In genomic region chr11:6926036-6926435, GRCm38 (mm10) we compare ENCODE assay signal across 26 mouse cellular contexts.
DNase-seq lines count a peak whose midpoint lies in the region; ATAC-seq and TF ChIP-seq lines count a peak whose summit lies in the region.
"Had no signal": no experiment of that assay in that cellular context is flagged by ENCODE, and none has a peak within 500 bp of the region (broad histone marks: within the 10 kb centered on the region; RNA-seq: fewer than 3 reads in every experiment).

No protein-coding gene starts in this region.

- H3K9ac ChIP-seq in midbrain, embryonic 13.5 days (replicated peaks) = no peak overlapping the region
- H3K9ac ChIP-seq in midbrain, embryonic 11.5 days (ENCODE audit: low read length) = no peak overlapping the region
- H3K9ac ChIP-seq in hindbrain, embryonic 16.5 days (ENCODE audit: low read depth, low read length) = no peak overlapping the region
- no peak overlapping the region for H3K9ac ChIP-seq in midbrain, postnatal 0 days (replicated peaks; ENCODE audit: low read length, poor library complexity, severe bottlenecking)
- H3K9ac ChIP-seq in forebrain, embryonic 13.5 days = no peak overlapping the region
- H3K9ac ChIP-seq in liver, embryonic 12.5 days = no peak overlapping the region
- H3K9ac ChIP-seq: heart, embryonic 13.5 days; limb, embryonic 15.5 days; liver, embryonic 15.5 days had no signal

- no peak overlapping the region for H3K4me3 ChIP-seq in midbrain, embryonic 13.5 days (replicated peaks)
- H3K4me3 ChIP-seq in midbrain, embryonic 11.5 days (ENCODE audit: low read depth, low read length) = no peak overlapping the region
- H3K4me3 ChIP-seq in hindbrain, embryonic 16.5 days (ENCODE audit: low read length) = no peak overlapping the region
- H3K4me3 ChIP-seq in midbrain, postnatal 0 days (ENCODE audit: low read depth, low read length) = no peak overlapping the region
- no peak overlapping the region for H3K4me3 ChIP-seq in forebrain, embryonic 13.5 days
- no peak overlapping the region for H3K4me3 ChIP-seq in liver, embryonic 12.5 days
- H3K4me3 ChIP-seq: heart, adult 2 months; heart, embryonic 13.5 days; left cerebral cortex, adult 2 months; limb, embryonic 15.5 days; liver, embryonic 15.5 days had no signal

- no peaks in the 10 kb centered on the region for H3K36me3 ChIP-seq in midbrain, embryonic 13.5 days
- no peaks in the 10 kb centered on the region for H3K36me3 ChIP-seq in midbrain, embryonic 11.5 days (ENCODE audit: control insufficient read depth, insufficient read depth, low read length)
- H3K36me3 ChIP-seq in hindbrain, embryonic 16.5 days (ENCODE audit: control insufficient read depth, insufficient read depth, low read length) = no peaks in the 10 kb centered on the region
- H3K36me3 ChIP-seq in midbrain, postnatal 0 days (ENCODE audit: insufficient read depth, low read length) = no peaks in the 10 kb centered on the region
- H3K36me3 ChIP-seq in forebrain, embryonic 13.5 days (ENCODE audit: poor library complexity, severe bottlenecking) = no peaks in the 10 kb centered on the region
- H3K36me3 ChIP-seq in liver, embryonic 12.5 days = no peaks in the 10 kb centered on the region
- H3K36me3 ChIP-seq: heart, embryonic 13.5 days; limb, embryonic 15.5 days; liver, embryonic 15.5 days had no signal

- H3K27me3 ChIP-seq in midbrain, embryonic 13.5 days = no peaks in the 10 kb centered on the region
- H3K27me3 ChIP-seq in midbrain, embryonic 11.5 days (ENCODE audit: control insufficient read depth, insufficient read depth, low read length) = no peaks in the 10 kb centered on the region
- H3K27me3 ChIP-seq in hindbrain, embryonic 16.5 days (replicated peaks; ENCODE audit: control insufficient read depth, insufficient read depth, low read length) = no peaks in the 10 kb centered on the region
- H3K27me3 ChIP-seq in midbrain, postnatal 0 days (ENCODE audit: insufficient read depth, low read length) = no peaks in the 10 kb centered on the region
- H3K27me3 ChIP-seq in forebrain, embryonic 13.5 days = no peaks in the 10 kb centered on the region
- H3K27me3 ChIP-seq in liver, embryonic 12.5 days (replicated peaks) = no peaks in the 10 kb centered on the region
- H3K27me3 ChIP-seq: heart, embryonic 13.5 days; limb, embryonic 15.5 days; liver, embryonic 15.5 days had no signal

- H3K27ac ChIP-seq in midbrain, embryonic 13.5 days = no peak overlapping the region
- H3K27ac ChIP-seq in midbrain, embryonic 11.5 days (ENCODE audit: low read depth, low read length) = no peak overlapping the region
- no peak overlapping the region for H3K27ac ChIP-seq in hindbrain, embryonic 16.5 days (ENCODE audit: low read depth, low read length)
- H3K27ac ChIP-seq in midbrain, postnatal 0 days (ENCODE audit: low read depth, low read length) = no peak overlapping the region
- no peak overlapping the region for H3K27ac ChIP-seq in forebrain, embryonic 13.5 days
- no peak overlapping the region for H3K27ac ChIP-seq in liver, embryonic 12.5 days
- H3K27ac ChIP-seq: heart, adult 2 months; heart, embryonic 13.5 days; left cerebral cortex, adult 2 months; limb, embryonic 15.5 days; liver, embryonic 15.5 days; stomach, postnatal 0 days had no signal

- peaks cover 18% of the 10 kb centered on the region for H3K4me1 ChIP-seq in midbrain, embryonic 13.5 days (replicated peaks)
- H3K4me1 ChIP-seq in midbrain, embryonic 11.5 days (ENCODE audit: control insufficient read depth, insufficient read depth, low read length) = peaks cover 4% of the 10 kb centered on the region; the same call in 1 of the 2 replicates
- H3K4me1 ChIP-seq in hindbrain, embryonic 16.5 days (ENCODE audit: control insufficient read depth, insufficient read depth, low read depth, low read length) = no peaks in the 10 kb centered on the region
- H3K4me1 ChIP-seq in midbrain, postnatal 0 days (ENCODE audit: insufficient read depth, low read length) = no peaks in the 10 kb centered on the region
- peaks cover 6% of the 10 kb centered on the region for H3K4me1 ChIP-seq in forebrain, embryonic 13.5 days
- no peaks in the 10 kb centered on the region for H3K4me1 ChIP-seq in liver, embryonic 12.5 days
- H3K4me1 ChIP-seq: liver, embryonic 15.5 days had no signal

- 58% methylated on average over 8 of the region's 8 CpGs for WGBS in midbrain, embryonic 13.5 days
- WGBS in midbrain, embryonic 11.5 days = 88% methylated on average over 8 of the region's 8 CpGs
- WGBS in hindbrain, embryonic 16.5 days = 54% methylated on average over 8 of the region's 8 CpGs
- WGBS in midbrain, postnatal 0 days = 53% methylated on average over 8 of the region's 8 CpGs
- WGBS in forebrain, embryonic 13.5 days = 80% methylated on average over 8 of the region's 8 CpGs
- 73% methylated on average over 8 of the region's 8 CpGs for WGBS in liver, embryonic 12.5 days (ENCODE audit: insufficient replicate concordance)

- DNase-seq in midbrain, embryonic 11.5 days (ENCODE audit: low spot score, missing footprints) = no peak
- DNase-seq in midbrain, postnatal 0 days (ENCODE audit: low spot score) = peak; percentile 19
- peak; percentile 47 for DNase-seq in retina, postnatal 1 day
- DNase-seq in lung, adult 18-20 months = no peak
- DNase-seq: cerebellum, adult 18-20 months; cerebellum, postnatal 25 days; gastrocnemius, postnatal 36 days; heart, adult 2 months; heart, postnatal 14 days; kidney, adult 18-20 months; kidney, postnatal 4 days; layer of hippocampus, adult 9-11 months; lung, postnatal 4 days; thymus, adult 2 months; thymus, postnatal 4 days had no signal

- H3K4me2 ChIP-seq in midbrain, embryonic 13.5 days (replicated peaks) = no peak overlapping the region
- no peak overlapping the region for H3K4me2 ChIP-seq in midbrain, embryonic 11.5 days
- no peak overlapping the region for H3K4me2 ChIP-seq in hindbrain, embryonic 16.5 days (ENCODE audit: low read length)
- no peak overlapping the region for H3K4me2 ChIP-seq in midbrain, postnatal 0 days (ENCODE audit: low read depth, low read length, poor library complexity, severe bottlenecking)
- H3K4me2 ChIP-seq in forebrain, embryonic 13.5 days = no peak overlapping the region
- no peak overlapping the region for H3K4me2 ChIP-seq in liver, embryonic 12.5 days
- H3K4me2 ChIP-seq: heart, embryonic 13.5 days; limb, embryonic 15.5 days; liver, embryonic 15.5 days had no signal

- H3K9me3 ChIP-seq in midbrain, embryonic 13.5 days = no peaks in the 10 kb centered on the region
- H3K9me3 ChIP-seq in midbrain, embryonic 11.5 days (ENCODE audit: control insufficient read depth, low read length) = no peaks in the 10 kb centered on the region
- no peaks in the 10 kb centered on the region for H3K9me3 ChIP-seq in hindbrain, embryonic 16.5 days (ENCODE audit: control insufficient read depth, low read length)
- H3K9me3 ChIP-seq in midbrain, postnatal 0 days (ENCODE audit: low read length) = no peaks in the 10 kb centered on the region
- H3K9me3 ChIP-seq in forebrain, embryonic 13.5 days (replicated peaks) = no peaks in the 10 kb centered on the region
- H3K9me3 ChIP-seq in liver, embryonic 12.5 days (replicated peaks) = no peaks in the 10 kb centered on the region
- H3K9me3 ChIP-seq: heart, embryonic 13.5 days; limb, embryonic 15.5 days; liver, embryonic 15.5 days had no signal

- ATAC-seq in midbrain, embryonic 13.5 days = peak; percentile 78
- no peak for ATAC-seq in midbrain, embryonic 11.5 days (ENCODE audit: low FRiP score)
- peak; percentile 68 for ATAC-seq in hindbrain, embryonic 16.5 days
- peak; percentile 67 for ATAC-seq in midbrain, postnatal 0 days (ENCODE audit: low FRiP score)
- ATAC-seq in forebrain, embryonic 13.5 days = no peak
- ATAC-seq in liver, embryonic 12.5 days = no peak
- ATAC-seq: forebrain, embryonic 16.5 days; inflammation-experienced regulatory T-cells, adult 6 months had no signal

- TF ChIP-seq CTCF in midbrain, postnatal 0 days (IDR thresholded peaks at IDR 0.05) = no peak

Comparison
In these comparisons a context has a peak if more than half of its experiments do, and no peak if none do; other contexts are left out.
1. ATAC-seq: peak in midbrain, embryonic 13.5 days (single experiment), hindbrain, embryonic 16.5 days (single experiment) and midbrain, postnatal 0 days (single experiment); none in midbrain, embryonic 11.5 days (single experiment), forebrain, embryonic 13.5 days (single experiment) and liver, embryonic 12.5 days (single experiment).
2. DNase-seq: peak in midbrain, postnatal 0 days (single experiment) and retina, postnatal 1 day (single experiment); none in midbrain, embryonic 11.5 days (single experiment) and lung, adult 18-20 months (0 of 2).